Mouse (Mus musculus) myocyte (in vitro differentiated cells): Measurements from ENCODE around the gene Unc13c.

Experiments used
- MYOG ChIP-seq, 3 experiments: IDR thresholded peaks; one replicate each; pipeline ENCODE4 v1.6.1; 2011; ENCODE audit warnings: control low read depth in 2 of 3, low read depth in 2 of 3, mild to moderate bottlenecking in 2 of 3; ENCODE audit not compliant: insufficient read length in 2 of 3, control insufficient read depth in 1 of 3, insufficient read depth in 1 of 3
- POLR2A ChIP-seq: IDR thresholded peaks from one replicate; pipeline ENCODE4 v1.6.1; 2011; ENCODE audit warnings: low read depth, mild to moderate bottlenecking, control low read depth, moderate library complexity; ENCODE audit not compliant: insufficient read length
- TCF12 ChIP-seq: IDR thresholded peaks from one replicate; pipeline ENCODE4 v1.6.1; 2011; ENCODE audit warnings: mild to moderate bottlenecking, control low read depth; ENCODE audit not compliant: poor library complexity, insufficient read depth, severe bottlenecking
- USF1 ChIP-seq: IDR thresholded peaks from one replicate; pipeline ENCODE4 v1.6.1; 2011; ENCODE audit warnings: low read depth, mild to moderate bottlenecking, control low read depth, moderate library complexity

- TF ChIP-seq MYOG (IDR thresholded peaks at IDR 0.05; ENCODE audit: control insufficient read depth in 1 of 3, insufficient read depth in 1 of 3, insufficient read length in 2 of 3, low read depth in 2 of 3) = no peak
- TF ChIP-seq USF1 = no peak
- no peak for TF ChIP-seq POLR2A
- TF ChIP-seq TCF12 = no peak
Measured at GRCm38 (mm10) chr9:73952331-73952730, 16.4 kb downstream of the Unc13c start.
